Mouse (Mus musculus) thymus, adult 2 months (tissue): Measurements from ENCODE around the gene Taf1d.

ENCODE experiments used
- CTCF ChIP-seq: fragments of 200-500 bp; IDR thresholded peaks from 2 replicates; pipeline ENCODE4 v1.5.1; 2012; ENCODE audit warnings: mild to moderate bottlenecking, control low read depth, low read length, moderate library complexity, borderline replicate concordance; ENCODE audit not compliant: control insufficient read depth, poor library complexity, insufficient read depth; ENCODE audit errors: extremely low read depth
- POLR2A ChIP-seq: fragments of 200-500 bp; IDR thresholded peaks from 2 replicates; pipeline ENCODE4 v1.6.1; 2012; ENCODE audit warnings: mild to moderate bottlenecking, low read length, control low read depth, moderate library complexity; ENCODE audit not compliant: control insufficient read depth, poor library complexity, insufficient read depth; ENCODE audit errors: extremely low read depth

- TF ChIP-seq CTCF = no peak
- no peak for TF ChIP-seq POLR2A
These were observed 17.6 kb upstream of the Taf1d start for GRCm38 (mm10) chr9:15288402-15288801.
